Mouse (Mus musculus) G1E (cell line): ENCODE results near the gene Stxbp6. TPM values are rescaled to one million over a fixed set of nuclear protein-coding genes. Genes with fewer than 3 reads are reported as not detected.

Source experiments
- ATAC-seq: 2 replicates; pipeline ENCODE4 v1.8.0; 2016; ENCODE audit warnings: mild to moderate bottlenecking; ENCODE audit not compliant: insufficient number of reproducible peaks, poor library complexity, low FRiP score, severe bottlenecking; ENCODE audit errors: extremely low read depth
- DNase-seq: peaks from one replicate; pipeline ENCODE4 v3.0.0; 2012; ENCODE audit warnings: low spot score
- H3K27me3 ChIP-seq: 2 replicates; pipeline ENCODE4 v1.6.1; 2012; ENCODE audit warnings: mild to moderate bottlenecking, low read length, inconsistent platforms; ENCODE audit not compliant: insufficient read depth
- H3K36me3 ChIP-seq: replicated peaks from 2 replicates; pipeline ENCODE3; 2012; ENCODE audit warnings: mild to moderate bottlenecking, inconsistent platforms
- H3K4me1 ChIP-seq: 2 replicates; pipeline ENCODE4 v1.6.1; 2012; ENCODE audit warnings: low read depth, low read length, inconsistent platforms, mixed read lengths; ENCODE audit not compliant: insufficient read depth
- H3K4me3 ChIP-seq: 2 replicates; pipeline ENCODE4 v1.5.1; 2012; ENCODE audit warnings: low read depth, mild to moderate bottlenecking, inconsistent platforms, low read length, moderate library complexity, mixed read lengths
- H3K9me3 ChIP-seq: replicated peaks from 2 replicates; pipeline ENCODE4 v1.6.1; 2012; ENCODE audit warnings: inconsistent platforms
- CTCF ChIP-seq: IDR thresholded peaks from 2 replicates; pipeline ENCODE4 v1.5.1; 2012; ENCODE audit warnings: low read depth, low read length, inconsistent platforms, mixed read lengths
- GATA1 ChIP-seq: IDR thresholded peaks from 2 replicates; pipeline ENCODE4 v1.6.1; 2012; ENCODE audit warnings: borderline replicate concordance, low read length, inconsistent platforms, mixed read lengths
- GATA2 ChIP-seq: IDR thresholded peaks from 2 replicates; pipeline ENCODE4 v1.6.1; 2012; ENCODE audit warnings: low read depth, low read length, inconsistent platforms, borderline replicate concordance
- POLR2AphosphoS5 ChIP-seq: IDR thresholded peaks from 2 replicates; pipeline ENCODE4 v1.6.1; 2012; ENCODE audit warnings: low read depth, low read length, inconsistent platforms; ENCODE audit not compliant: insufficient replicate concordance
- TAL1 ChIP-seq: conservative IDR thresholded peaks from 2 replicates; pipeline ENCODE4 v1.6.1; 2012; ENCODE audit warnings: low read depth, low read length, inconsistent platforms, mixed read lengths
- polyA plus RNA-seq: library from polyadenylated mRNA; stranded (reverse); fragments of >175 nt; gene quantifications from 2 replicates; pipeline ENCODE4 v1.2.3, GENCODE M21; 2012
- total RNA-seq, 2 experiments: library from RNA; stranded (forward) in 1 of 2; stranded (reverse) in 1 of 2; fragments of 200-1000 nt in 1 of 2; fragments of >200 nt in 1 of 2; fragmentation: Nextera tagmentation in 1 of 2; gene quantifications; 2 replicates each; pipeline ENCODE4 v1.2.3; 2014 to 2017

Gene Stxbp6
- total and polyA plus RNA-seq, 3 experiments = 0.11 TPM; not detected in 2

DNA sequence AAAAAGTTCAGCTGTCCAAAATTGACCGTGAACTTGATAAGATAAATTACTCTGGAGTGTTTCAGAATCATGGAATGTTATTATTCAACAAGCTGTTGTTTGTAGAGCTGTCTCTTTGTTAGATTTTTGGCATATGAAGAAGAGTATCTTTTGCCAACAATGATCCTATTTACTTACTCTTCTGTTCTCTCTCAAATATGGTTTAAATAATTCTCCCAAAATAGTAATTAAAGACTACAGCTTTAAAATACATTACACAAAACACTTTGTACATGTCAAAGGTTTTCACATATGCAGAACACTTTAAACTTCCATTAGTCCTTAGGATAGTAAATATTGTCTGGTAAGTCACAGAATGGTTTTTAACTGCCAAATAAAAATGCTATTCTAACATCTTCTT is 29.9 kb downstream of the Stxbp6 start:
- TF ChIP-seq CTCF = no peak
- no peak for TF ChIP-seq GATA2
- TF ChIP-seq GATA1 = no peak
- no peak for TF ChIP-seq TAL1
- TF ChIP-seq POLR2AphosphoS5 = no peak
- Histone ChIP-seq H3K36me3 (no peaks in the 10 kb centered on the region), H3K4me1 (no peaks in the 10 kb centered on the region), H3K27me3 (no peaks in the 10 kb centered on the region), H3K9me3 (peaks cover 28% of the 10 kb centered on the region), H3K4me3 (no peak overlapping the region)
- ATAC-seq (no peak), DNase-seq (no peak)

DNA sequence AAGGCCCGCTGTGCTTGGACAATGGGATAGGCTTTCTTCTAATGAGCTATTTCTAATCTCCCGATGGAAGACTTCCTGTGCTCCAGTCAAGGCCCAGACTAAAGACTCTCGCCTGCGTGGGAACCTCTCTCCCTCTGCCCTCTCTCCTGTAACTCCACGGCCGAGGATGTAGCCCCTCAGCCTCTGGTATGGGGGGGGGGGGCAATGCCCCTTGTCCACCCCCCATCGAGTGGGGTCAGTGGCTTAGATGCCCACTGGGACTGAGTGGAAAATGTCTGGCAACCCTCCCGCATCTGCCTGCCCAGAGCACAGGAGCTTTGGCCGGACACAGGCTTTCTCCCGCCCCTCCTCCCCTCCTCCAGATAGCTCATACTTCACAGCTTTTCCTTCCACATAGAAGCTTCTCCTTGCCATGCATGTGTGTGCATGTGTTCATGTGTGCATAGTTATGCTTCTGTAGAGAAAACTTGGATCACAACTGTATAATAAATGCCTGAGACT is 31.9 kb downstream of the Stxbp6 start:
- H3K4me1 ChIP-seq = no peaks in the 10 kb centered on the region
- DNase-seq (no peak), ATAC-seq (no peak)
- no peaks in the 10 kb centered on the region for H3K27me3 ChIP-seq
- H3K9me3 ChIP-seq = peaks cover 28% of the 10 kb centered on the region
- no peaks in the 10 kb centered on the region for H3K36me3 ChIP-seq
- no peak overlapping the region for H3K4me3 ChIP-seq
- TF ChIP-seq TAL1 (no peak), CTCF (no peak), POLR2AphosphoS5 (no peak), GATA2 (no peak), GATA1 (no peak)

DNA sequence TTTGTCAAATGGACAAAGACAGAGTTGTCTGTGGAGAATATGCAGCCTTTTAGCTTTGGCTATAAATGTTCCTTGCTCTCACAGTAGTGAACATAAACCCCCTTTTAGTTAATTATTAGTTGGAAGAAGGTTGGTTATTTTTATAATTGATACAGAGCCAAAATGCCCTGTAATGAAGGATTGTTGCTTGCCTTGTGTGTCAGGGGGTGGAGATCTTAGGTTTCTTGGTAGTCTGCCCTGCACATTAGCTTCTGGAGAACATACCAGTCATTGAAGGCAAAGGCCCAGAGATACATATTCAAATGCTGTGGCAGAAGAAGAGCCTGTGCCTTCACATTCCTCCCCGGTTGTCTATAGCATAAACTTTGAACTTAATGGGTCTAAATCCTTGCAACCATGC is 37.0 kb downstream of the Stxbp6 start:
- DNase-seq (no peak), ATAC-seq (no peak)
- Histone ChIP-seq H3K36me3 (no peaks in the 10 kb centered on the region), H3K4me3 (no peak overlapping the region), H3K9me3 (peaks cover 14% of the 10 kb centered on the region), H3K27me3 (no peaks in the 10 kb centered on the region), H3K4me1 (no peaks in the 10 kb centered on the region)
- TF ChIP-seq GATA2 = no peak
- no peak for TF ChIP-seq CTCF
- TF ChIP-seq POLR2AphosphoS5 = no peak
- TF ChIP-seq GATA1 = no peak
- no peak for TF ChIP-seq TAL1

DNA sequence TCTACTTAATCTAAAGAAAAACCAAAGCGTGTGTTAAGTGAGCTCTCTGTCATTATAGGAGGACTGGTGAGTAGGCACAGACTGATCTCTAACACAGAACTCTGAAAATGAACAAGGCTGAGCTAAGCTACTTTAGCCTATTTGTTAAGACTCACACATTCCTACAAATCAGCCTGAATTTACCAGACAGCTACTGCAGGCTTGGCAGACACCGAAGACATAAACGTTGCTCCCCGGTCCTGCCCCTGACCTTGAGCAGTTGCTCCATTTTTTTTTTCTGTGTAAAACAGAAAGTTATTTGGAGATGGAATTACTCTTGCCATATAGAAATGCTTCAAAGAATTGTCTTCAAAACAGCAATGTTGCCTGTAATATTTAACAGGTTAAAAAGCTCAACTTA is 37.4 kb downstream of the Stxbp6 start:
- Histone ChIP-seq H3K36me3 (no peaks in the 10 kb centered on the region), H3K4me3 (no peak overlapping the region), H3K27me3 (no peaks in the 10 kb centered on the region), H3K4me1 (no peaks in the 10 kb centered on the region), H3K9me3 (peaks cover 15% of the 10 kb centered on the region)
- no peak for DNase-seq
- no peak for ATAC-seq
- TF ChIP-seq CTCF = no peak
- no peak for TF ChIP-seq TAL1
- TF ChIP-seq POLR2AphosphoS5 = no peak
- TF ChIP-seq GATA1 = no peak
- no peak for TF ChIP-seq GATA2

DNA sequence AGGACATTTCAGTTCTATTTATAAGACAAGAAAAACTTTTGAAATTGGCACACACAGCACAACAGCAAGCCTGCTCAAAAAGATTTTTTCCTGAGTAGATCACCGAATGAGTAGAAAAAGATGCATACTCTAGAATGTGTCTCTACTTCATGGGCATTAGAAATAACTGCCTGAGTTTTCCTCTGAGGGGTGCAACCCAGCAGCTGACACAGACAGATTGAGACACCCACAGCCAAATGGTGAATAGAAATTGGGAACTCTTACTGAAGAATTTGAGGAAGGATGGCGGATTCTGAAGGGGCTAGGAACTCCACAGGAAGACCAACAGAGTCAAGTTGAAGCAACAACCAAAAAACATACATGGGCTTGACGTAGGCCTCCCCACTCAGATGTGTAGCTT is 43.8 kb downstream of the Stxbp6 start:
- no peaks in the 10 kb centered on the region for H3K4me1 ChIP-seq
- DNase-seq = no peak
- no peaks in the 10 kb centered on the region for H3K27me3 ChIP-seq
- peaks cover 9% of the 10 kb centered on the region for H3K9me3 ChIP-seq
- TF ChIP-seq GATA2 (no peak), POLR2AphosphoS5 (no peak), CTCF (no peak), TAL1 (no peak), GATA1 (no peak)
- ATAC-seq = no peak
- no peak overlapping the region for H3K4me3 ChIP-seq
- H3K36me3 ChIP-seq = no peaks in the 10 kb centered on the region

DNA sequence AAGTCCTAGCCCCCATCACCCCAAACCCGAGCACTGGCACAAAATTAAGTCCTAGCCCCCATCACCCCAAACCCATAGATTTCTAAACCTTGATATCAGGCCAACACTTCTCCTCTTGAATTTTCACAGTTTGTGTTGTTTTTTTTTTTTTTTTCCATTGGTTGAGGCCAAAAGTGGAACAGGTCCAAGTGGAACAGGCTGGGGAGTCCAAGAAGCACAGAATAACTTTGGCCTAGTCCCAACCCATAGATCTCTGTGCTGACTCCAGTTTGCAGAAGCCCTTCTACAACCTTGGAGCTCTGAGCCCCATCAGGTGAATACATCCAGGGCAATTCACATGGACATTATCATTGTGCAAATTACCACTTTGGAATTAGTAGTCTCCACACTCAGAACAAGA is 48.2 kb downstream of the Stxbp6 start:
- H3K36me3 ChIP-seq = no peaks in the 10 kb centered on the region
- H3K4me1 ChIP-seq = no peaks in the 10 kb centered on the region
- no peak for DNase-seq
- H3K27me3 ChIP-seq = no peaks in the 10 kb centered on the region
- no peak for ATAC-seq
- H3K9me3 ChIP-seq = peaks cover 4% of the 10 kb centered on the region
- no peak for TF ChIP-seq CTCF
- TF ChIP-seq TAL1 = no peak
- H3K4me3 ChIP-seq = no peak overlapping the region

DNA sequence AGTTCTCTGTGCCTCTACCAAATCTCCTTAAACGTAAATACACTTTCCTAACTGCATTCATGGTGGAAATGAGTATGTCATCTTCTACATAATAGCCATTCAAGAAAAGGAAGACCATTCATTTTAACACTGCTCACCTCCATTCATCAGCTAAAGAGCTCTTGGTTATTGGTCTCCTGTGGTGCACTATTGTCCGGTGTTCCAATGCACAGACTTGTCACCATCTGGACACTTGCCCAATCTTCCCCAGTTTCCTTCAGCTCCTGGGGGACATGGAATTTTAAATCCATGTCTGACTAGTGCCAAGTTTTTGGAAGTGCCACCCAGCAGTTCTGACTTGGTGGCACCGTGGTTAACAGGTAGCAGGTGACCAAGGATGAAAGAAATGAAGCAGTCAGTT is 54.5 kb downstream of the Stxbp6 start:
- Histone ChIP-seq H3K4me3 (no peak overlapping the region), H3K36me3 (no peaks in the 10 kb centered on the region), H3K4me1 (no peaks in the 10 kb centered on the region), H3K9me3 (peaks cover 11% of the 10 kb centered on the region), H3K27me3 (no peaks in the 10 kb centered on the region)
- DNase-seq (no peak), ATAC-seq (no peak)
- no peak for TF ChIP-seq GATA1
- no peak for TF ChIP-seq POLR2AphosphoS5
- no peak for TF ChIP-seq CTCF
- no peak for TF ChIP-seq TAL1
- TF ChIP-seq GATA2 = no peak
